Mouse (Mus musculus) frontal cortex, postnatal 10 days (tissue): Measurements from ENCODE around the gene Cacna1e.

Source experiments
- DNase-seq, 2 experiments: peaks; one replicate each; pipeline ENCODE4 v3.0.0; 2022; ENCODE audit warnings: low spot score in 2 of 2, mixed read lengths in 1 of 2

The Cacna1e gene

DNA sequence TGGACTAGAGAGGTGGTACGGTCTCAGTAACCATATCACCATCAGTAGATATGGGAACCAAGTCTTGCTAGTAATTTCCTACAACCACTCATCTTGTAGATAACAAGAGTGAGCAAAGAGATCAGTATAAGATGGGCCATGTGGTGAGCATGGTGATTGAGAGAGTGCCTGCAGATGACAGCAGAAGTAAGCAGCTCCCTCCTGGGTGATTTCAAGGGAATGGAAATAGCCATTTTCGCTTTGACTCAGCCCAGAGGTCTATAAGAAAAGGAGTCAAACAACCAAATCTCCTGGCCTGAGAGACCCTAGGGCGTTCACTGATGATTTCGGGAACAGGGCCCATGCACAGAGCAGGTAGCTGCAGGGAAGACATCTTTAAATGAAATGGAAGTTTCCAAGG lies 45.0 kb downstream of the Cacna1e start:
- DNase-seq, result no peak

DNA sequence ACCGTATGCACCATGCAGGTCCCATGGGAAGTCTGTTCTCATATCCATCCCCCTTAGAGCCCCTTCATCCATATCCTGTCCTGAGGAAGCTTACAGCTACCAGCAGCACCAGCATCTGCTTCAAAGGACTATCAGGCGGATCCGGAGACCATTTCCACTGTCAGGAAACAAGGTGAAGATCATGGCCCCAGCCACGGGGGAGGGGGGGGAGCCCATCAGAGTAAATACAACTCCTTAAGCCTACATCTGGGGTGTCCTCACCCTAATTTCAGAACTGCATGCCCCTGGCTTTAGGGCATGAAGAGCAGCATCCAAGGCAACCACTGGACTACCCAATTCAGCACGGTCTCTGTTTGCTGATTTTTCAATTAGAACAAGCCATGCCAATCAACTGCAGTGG lies 47.8 kb downstream of the Cacna1e start:
- no peak for DNase-seq

DNA sequence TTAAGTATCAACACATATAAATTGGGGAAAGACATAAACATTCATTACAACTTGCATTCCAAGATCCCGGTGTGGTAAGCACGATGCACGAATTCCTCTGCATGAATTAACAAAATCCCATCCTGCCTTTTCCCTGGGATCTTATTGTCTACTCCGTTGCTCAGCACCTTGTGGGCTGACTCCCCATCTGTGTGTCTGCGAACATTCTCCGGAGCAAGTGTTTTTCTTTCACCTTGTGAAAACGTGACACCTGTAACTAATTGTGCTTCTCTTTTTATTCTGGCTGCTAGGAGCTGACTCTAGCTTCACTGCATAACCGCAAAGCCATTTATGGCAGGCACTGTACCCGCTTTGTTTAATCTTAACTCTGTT lies 52.1 kb downstream of the Cacna1e start:
- DNase-seq, result no peak

DNA sequence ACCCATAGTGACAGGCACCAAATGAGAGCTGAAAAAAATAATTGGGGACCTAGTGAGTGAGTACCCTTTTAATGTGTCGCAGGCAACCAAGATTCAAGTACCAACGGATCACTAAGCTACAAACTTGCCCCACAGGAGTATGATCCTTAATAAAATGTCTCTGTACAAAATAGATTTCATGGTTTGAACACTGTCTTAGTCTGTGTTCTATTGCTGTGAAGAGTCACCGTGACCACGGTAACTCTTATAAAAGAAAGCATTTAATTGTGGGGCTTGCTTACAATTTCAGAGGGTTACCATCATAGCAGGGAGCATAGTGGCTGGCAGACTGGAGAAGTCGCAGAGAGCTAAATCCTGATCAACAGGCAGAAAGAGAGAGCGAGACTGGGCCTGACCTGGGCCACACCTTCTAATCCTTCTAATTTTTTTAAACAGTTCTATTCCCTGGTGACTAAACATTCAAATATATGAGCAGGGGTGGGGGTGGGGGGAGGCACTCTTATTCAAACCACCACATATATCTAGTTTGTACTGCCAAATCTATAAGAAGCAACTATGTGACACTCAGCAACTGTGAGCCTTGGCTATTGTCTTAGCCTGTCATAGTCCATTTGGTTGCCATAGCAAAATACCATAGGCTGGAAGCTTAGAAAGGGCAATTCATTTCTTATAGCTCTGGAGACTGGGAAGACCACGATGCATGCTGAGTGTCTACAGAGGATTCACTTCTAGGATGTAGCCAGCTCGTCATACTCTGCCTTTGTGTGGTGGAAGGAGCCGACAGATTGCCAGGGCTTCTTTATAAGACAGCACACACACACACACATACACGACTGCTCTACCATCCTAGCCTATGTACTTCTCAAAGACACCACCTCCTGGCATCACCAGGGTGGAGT lies 52.8 kb downstream of the Cacna1e start:
- DNase-seq, result no peak

DNA sequence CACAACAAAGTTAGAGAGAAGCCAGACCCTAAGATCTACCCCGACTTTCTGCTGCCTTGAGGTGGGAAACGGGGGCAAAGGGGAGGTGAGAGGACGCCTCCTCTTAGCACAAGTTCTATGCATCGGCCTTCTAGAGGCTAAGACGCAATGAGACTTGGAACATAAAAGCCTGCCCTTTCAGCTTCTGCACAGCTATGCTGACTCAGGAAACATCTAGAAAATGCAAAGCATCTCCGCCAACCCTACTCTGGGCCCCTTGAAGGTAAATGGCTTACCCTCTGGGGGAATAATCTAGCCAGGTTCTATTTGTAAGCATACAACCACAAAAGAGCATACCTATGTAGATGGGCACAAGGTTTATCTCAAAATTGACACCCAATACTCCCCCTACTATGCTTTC lies 54.2 kb downstream of the Cacna1e start:
- DNase-seq, result no peak

DNA sequence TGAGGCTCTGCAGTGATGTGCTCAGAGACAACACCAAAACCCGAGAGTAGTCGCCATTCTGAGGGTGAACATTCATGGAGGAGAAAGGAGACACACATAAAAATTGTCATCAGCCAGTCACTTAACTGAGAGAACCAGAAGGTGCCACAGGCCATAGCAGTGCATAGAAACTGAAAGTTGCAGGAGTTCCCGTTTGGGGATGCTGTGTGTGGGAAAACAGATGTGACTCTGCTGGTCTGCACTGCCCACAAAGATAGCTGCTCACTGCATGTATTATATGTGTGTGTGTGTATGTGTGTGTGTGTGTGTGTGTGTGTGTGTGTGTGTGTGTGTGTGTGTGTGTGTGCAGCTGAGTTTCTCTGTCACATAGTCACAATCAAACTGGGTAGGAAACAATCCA lies 61.2 kb downstream of the Cacna1e start:
- DNase-seq, result no peak

DNA sequence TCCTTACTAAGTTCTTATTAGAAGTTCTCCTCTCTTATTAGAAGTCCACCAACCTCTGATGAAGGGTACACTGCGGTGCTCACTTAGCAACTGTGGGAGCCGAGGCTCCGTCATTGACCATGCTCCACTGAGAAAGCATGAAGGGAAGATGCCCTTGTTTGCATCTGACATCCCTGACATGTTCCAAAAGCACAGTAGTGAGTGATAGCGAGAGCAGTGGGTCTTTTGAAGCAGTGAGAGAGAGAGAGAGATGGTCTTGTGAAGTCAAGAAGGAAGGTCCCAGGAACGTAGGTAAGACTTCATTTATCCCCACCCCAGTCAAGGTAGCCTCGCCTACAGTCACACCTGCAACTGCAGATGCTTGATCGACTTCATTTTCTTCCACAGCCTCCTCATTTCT lies 63.9 kb downstream of the Cacna1e start:
- DNase-seq, result no peak

DNA sequence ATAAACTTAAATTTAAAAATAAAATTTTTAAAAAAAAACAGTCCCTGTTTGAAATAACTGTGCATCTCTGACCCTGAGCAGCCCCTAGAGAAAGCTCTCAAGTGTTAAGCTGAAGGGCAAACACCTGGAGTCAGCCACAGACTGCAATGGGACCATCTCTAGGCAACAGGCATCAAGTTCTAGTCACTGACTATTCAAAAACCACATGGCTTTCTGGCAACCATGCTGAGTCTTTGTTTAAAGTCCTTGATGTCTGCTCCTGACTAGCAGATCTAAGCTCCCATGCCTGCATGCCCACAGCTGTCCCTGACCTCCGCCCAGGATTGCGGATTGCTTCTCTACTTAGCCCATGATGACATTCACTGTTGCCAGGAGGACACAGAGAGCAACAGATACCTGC lies 64.3 kb downstream of the Cacna1e start:
- no peak for DNase-seq

DNA sequence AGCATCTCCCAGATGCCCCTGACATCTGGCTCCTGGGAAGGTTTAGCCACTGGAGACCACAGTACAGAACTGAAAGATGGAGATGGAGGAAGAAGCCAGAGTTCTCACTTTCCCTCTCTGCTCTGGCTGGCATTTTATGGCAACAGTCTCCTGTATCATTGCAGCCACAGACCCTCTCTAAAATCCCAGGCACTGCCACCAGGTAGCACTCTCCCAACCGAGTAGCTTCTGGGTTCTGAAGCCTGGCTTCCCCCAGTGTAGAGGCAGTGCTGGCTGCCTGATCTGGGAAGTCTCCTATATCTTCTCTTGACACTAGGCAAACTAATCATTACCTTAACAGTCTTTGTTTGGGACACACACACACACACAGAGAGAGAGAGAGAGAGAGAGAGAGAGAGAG lies 65.6 kb downstream of the Cacna1e start:
- DNase-seq, result no peak

DNA sequence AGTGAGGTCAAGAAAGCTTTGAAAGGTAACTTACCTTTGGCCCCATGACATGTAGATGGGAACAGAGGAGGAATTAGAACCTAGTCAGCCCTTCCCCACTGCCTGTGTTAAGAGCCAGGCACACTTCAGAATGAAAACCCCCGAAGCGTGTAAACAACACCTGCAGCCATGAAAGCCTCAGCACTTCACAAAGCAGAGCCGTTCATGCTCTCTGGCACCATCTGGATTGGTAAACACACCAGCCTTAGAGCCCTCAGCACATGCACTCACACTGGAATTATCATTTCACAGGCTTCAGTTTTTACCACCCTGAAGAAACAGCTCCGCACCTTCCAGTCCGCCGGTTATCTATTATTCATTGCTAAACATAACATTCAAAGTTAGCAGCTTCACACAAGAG lies 67.5 kb downstream of the Cacna1e start:
- DNase-seq, result no peak

DNA sequence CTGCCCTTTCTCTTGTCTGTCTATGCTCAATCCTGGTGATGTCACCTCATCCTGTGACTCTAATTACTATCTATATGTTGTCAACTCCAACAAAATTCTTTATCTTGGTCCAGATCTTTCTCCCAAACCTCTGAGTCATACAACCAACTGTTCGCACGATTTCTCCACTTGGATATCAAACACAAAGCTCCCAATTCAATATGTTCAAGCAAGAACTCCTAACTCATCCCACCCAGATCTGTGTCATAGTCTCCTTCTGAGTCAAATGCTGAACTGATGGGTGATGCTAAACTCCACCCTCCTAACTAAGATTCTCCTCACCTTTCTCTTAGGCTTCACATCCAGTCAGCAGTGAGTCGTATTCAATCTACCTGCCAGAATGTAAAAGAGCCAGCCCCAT lies 68.0 kb downstream of the Cacna1e start:
- no peak for DNase-seq

DNA sequence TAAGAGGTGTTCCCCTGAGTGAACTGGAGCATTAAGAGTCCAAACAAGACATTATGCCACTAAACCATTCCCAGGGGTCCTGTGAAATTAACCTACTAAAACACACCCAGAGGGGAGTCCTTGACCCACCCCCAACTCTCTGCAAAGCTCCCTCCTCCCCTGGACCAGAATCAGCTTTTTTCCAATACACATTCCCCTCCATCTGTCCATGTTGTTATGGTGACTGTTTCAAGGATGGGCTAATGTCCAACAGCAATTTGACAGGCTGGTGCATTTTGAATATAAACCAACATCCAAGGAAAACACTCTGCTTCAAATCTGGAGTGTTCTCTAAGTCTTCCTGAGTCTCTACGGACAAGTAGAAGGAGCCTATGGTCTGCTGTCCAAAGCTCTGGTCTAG lies 78.6 kb downstream of the Cacna1e start:
- no peak for DNase-seq

DNA sequence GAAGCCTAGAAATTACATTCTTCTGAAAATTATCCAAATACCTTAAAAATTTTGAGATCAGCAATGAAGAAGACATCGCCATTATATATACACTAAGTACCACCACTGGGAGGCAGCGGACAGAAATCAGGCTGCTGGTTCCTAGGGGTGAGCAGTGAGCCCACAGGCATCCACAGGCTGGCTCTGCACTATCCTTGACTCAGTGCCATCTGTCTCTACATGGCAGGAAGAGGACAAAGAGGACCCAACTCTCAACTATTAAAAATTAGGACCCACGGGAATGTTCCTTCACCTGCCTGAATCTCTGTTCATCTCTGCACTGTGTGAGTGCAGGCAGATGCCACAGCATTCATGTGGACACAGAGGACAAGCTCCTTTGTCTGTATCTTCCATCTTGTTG lies 79.3 kb downstream of the Cacna1e start:
- no peak for DNase-seq

DNA sequence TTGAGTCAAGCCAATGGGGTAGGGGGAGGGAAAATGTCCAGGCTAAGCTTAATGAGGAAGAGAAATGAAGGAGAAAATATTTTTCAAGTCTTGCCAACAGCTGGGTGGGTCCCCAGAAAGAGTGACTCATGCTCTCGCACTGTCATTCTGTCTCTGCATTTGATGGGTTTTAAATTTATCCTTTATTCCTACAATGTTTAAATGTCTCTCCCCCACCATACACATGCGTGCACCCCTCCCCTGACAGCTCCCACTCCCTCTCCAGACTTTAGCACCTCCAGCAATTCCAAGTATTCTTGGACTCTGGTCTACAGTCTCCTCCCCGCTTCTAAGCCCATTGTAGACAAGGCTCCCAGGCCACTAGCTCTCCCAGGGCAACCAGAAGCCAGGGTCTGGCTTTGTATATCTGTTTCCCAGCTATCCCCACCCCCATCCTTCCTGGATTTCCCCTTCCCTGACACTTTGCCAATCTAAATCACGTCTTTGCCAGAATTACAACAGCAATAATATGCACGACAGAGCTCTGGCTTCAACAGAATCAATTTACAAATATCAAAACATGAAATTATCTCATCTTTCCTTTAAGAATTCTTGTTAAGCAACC lies 81.9 kb downstream of the Cacna1e start:
- no peak for DNase-seq

DNA sequence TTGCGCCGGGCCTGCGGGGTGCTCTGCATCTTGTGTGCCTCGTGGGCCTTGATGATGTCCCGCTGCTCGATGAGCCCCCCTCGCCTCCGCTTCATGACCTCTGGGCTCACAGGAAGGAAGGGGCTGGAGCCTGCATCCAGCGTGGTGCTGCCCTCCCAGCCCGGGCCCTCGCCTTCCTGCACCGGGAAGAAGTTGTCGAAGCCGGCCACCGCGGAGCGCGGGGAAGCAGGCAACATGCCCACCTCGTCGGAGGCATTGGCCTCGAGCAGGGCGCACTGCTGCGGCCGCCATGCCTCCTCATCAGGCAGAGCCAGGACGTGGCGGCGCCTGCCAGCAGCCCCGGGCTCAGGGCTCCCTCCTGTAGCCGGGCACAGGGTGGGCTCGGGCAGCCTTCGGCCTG lies 85.0 kb downstream of the Cacna1e start:
- no peak for DNase-seq

DNA sequence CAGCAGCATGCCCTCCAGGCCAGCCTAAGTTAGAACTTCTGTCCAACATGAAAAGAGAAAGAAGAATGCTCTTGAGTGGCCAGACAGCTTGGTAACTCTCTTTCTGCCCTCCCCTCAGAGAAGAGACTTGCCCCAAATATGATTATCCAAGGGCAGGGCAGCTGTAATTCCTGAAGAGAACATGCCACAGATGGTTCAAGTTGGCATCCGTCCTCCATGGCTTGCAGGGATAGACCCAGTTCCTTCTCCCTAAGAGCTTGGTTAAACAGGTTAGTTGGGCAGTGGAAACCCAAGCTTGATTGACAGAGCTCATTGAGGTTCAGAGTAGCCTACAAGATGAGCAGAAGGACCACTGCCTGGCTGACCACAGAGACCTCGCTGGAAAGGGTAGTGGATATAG lies 85.5 kb downstream of the Cacna1e start:
- no peak for DNase-seq

DNA sequence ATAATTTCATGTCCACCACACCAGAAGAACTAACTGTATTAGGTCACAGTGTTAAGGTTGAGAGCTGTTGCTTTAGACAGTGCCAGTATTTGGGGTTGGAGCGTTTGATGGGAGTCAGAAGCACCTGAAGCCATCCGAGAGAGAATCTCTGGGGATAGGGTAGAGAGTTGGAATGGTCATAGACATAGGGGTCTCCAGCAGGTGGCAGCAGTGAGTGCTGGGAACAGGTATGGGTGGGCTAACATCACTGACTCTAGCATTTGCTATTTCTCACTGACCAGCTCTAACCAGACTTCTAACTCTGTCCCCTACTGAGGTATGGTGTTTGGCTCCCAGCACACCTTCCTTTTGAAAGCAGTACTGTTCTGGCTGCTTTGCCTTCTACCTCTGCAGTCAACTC lies 87.6 kb downstream of the Cacna1e start:
- no peak for DNase-seq

DNA sequence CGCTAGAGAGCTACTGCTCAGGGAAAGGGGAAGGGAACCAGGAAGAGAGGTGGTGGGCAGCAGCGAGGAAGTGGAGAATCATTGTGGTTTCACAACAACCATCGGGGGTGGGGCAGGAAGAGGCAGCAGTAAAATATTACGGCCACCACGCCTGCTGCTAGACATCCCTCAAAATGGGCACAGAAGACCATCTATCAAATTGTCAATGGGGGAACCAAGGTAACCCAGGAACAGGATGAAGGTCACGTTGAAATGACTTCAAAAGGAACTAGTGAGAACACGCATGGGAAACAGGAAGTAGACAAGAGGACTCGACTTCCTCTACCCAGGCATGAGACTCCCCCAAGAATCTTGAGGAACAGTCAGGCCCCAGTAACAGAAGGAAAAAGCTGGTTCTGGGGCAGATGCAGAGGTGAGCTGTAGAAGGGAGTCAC lies 89.8 kb downstream of the Cacna1e start:
- DNase-seq, result no peak

DNA sequence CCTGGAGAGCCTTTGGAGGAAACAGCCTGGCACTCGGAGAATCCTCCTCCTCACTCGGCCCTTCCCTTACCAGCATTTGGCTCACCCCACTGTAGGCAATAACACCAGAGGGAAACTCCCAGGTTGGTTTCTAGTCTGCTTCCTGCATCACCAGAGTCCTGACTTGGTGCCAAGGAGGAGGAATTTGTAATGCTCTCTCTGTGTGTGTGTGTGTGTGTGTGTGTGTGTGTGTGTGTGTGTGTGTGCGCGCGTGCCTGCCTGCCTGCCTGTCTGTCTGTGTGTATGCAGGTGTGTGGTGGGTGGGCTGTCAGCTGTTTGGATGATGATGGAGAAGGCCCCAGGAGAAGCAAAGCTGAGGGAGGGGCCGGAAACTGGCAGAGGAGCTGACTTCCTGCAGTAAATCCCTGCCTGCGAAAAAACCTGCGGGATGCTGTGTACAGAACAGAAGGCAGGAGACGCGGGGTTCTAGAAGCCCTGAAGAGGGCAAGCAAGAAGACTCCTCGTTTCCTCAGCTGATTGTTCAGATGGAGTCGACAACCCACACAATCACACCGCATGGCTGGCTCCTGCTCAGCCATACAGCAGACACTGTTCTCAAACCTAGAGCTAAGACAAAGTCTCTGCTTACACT lies 92.6 kb downstream of the Cacna1e start:
- DNase-seq, result peak; percentile 29 to 41

DNA sequence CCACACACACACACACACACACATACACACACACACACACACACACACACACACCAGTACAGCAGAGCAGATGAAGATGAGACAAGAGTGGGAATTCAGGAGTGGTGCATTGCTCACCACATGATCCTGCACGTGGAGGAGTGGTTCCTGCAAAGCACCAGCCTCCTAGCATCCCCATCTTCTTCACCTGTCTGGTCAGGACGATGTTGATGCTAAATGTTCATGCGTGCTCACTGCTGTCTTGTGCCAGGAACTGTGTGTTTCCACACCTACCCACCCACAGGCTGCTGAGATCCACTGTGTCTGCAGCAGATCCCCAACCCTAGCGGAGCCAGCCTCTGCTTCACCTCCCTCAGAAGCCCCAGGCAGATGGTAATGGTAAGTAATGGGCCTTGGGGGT lies 95.8 kb downstream of the Cacna1e start:
- no peak for DNase-seq

DNA sequence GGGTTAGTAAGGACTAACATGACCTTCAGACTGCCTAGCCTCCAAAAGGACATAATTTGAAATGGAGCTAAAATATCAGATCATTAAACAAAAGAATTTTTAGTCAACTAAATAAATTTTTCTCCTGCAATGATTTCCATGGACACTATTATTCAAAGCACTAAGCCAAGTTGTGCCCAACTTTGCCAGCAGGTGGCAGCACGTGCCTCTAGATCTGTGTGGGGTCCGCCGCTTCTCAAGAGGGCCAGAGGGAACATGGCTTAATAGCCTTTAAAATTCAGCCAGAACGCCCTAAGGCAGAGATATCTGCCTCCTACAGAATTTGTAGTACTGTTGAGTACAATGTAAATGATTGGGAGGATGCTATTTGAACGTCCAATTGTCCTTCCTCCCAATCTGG lies 96.2 kb downstream of the Cacna1e start:
- DNase-seq, result peak; percentile 46 to 82

DNA sequence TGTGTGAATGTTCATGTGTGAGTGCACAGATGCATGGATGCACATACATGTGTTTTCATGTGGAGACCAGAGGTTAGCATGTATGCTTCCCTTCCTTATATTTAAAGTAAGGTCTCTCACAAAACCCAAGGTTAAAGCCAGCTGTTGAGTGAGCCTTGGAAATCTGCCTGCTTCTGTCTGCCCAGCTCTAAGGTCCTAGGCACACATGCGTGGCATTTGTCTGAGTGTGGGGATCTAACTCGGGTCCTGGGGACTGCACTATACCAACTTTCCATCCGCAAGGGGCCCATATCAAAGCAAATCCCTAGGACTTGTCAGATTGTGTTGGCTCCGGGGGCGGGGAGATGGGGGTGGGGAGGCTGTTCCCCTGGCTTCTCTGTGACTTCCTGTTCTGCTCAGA lies 96.9 kb downstream of the Cacna1e start:
- DNase-seq, result no peak

DNA sequence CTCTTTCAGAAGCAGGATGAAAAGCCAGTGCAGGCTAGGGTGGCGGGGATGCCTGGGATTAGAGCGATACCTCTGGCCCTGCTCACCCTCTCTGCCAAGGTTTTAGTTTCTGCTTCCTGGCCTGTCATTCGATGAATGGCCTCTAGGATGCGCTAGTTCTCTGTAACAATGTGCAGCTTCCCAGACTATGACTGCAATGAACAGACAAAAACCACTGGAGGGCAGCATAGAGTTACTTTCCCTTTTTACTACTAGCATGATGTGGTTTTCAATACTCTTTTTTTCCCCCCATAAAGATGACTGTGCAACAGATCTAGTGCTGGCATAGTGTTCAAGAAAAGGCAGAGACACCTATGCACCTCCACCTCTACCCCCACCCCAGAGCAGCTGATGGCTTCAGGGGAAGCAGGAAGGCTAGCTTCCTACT lies 98.0 kb downstream of the Cacna1e start:
- peak; percentile 56 to 73 for DNase-seq
